Mouse (Mus musculus) gastrocnemius, postnatal 25 days (tissue): ENCODE measurements around the gene Vsig2. TPM values are rescaled to one million over a fixed set of nuclear protein-coding genes. Genes with fewer than 3 reads are reported as not detected.

ENCODE experiments used
- DNase-seq: peaks from one replicate; pipeline ENCODE4 v3.0.0; 2022
- total RNA-seq, 2 experiments: library from RNA; stranded (reverse); gene quantifications; 1 replicate in 1 of 2; 2 replicates in 1 of 2; pipeline ENCODE4 v1.2.3; 2021

Gene Vsig2
- total RNA-seq, 2 experiments from 2014 or later = 1.1 to 2.4 TPM

DNA sequence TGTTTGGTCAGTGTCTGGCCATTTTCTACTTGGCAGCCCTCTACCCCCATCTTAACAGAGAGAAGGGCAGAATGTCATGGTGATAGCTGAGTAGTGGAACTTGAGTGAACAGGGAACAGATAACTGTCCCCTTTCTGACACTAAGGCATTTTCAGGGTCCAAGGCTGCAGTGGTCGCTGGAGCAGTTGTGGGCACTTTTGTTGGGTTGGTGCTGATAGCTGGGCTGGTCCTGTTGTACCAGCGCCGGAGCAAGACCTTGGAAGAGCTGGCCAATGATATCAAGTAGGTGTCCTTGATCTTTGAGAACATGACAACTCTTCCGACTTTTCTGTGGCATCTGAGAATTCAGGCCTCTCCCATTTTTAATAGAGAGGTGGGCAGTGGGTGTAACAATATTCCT is 2.2 kb upstream of the Vsig2 start:
- no peak for DNase-seq

DNA sequence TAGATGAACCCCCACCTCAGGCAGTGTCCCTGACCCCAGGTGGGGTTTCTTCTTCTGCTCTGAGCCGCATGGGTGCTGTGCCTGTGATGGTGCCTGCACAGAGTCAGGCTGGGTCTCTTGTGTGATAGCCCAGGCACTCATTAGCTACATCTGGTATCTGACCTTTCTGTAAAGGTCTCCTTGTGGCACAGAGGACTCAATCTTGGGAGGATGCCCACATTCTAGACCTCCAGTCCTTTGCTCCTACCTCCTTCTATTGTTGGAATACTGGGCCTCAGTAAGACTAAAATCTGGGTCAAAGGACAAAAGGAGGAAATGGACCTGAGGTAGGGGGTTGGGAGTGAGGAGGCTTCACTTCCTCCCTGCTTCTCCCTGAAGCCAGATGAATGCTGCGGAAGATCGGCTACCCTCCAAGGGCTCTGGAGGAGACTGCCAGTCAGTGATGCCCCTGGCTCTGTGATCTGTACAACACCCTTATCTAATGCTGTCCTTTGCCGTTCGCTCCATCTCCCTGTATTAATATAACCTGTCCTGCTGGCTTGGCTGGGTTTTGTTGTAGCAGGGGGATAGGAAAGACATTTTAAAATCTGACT is 1.3 kb upstream of the Vsig2 start:
- no peak for DNase-seq

DNA sequence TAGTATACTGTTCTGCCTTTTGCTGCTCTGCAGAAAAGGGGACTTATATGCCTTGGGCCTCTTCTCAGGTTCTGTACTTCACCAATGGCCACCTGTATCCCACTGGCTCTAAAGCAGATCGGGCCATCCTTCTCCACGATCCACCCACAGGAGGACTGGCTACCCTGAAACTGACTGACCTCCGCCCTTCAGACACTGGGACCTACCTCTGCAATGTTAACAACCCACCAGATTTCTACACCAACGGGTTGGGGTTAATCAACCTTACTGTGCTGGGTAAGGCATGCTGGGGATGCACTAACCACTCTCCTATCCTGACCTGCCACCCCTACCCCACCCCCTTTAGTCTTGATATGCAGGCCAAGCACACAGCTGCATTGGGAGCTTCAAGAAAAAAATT is 1.2 kb downstream of the Vsig2 start:
- no peak for DNase-seq

DNA sequence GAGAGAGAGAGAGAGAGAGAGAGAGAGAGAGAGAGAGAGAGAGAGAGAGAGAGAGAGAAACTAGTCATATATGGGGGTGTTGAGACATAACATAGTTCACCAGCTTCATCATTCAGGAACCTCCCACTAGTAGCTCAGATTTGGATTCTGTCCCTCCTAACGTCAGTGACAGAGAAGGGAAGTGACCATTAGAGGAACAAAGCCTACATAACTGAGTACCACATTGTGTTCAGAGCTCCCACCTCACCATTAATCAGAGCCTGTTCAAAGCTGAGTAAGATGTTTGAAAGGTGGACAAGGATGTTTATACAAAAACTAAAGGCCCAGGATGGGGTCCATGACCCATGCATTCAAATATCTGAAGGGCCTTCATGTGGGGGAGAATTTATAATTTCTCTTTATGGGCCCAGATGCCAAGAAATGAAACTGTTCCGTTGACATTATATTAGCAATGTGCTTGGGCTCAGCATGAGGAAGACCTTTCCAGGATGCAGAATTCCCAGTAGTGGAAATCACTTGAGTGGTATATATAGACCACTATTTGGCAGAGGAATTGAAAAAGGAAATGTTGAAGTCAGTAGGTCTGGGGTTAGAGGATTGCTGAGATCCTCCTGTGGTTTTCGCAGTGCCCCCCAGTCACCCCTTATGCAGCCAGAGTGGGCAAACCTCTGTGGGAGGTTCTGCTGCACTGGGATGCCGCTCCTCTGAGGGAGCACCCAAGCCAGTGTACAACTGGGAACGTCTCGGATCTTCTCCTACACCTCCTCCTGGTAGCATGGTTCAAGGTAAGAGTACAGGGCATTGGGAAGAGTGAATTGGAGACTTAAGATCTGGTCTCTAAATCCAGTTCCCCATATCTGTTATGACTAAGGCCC is 1.9 kb downstream of the Vsig2 start:
- DNase-seq = no peak

DNA sequence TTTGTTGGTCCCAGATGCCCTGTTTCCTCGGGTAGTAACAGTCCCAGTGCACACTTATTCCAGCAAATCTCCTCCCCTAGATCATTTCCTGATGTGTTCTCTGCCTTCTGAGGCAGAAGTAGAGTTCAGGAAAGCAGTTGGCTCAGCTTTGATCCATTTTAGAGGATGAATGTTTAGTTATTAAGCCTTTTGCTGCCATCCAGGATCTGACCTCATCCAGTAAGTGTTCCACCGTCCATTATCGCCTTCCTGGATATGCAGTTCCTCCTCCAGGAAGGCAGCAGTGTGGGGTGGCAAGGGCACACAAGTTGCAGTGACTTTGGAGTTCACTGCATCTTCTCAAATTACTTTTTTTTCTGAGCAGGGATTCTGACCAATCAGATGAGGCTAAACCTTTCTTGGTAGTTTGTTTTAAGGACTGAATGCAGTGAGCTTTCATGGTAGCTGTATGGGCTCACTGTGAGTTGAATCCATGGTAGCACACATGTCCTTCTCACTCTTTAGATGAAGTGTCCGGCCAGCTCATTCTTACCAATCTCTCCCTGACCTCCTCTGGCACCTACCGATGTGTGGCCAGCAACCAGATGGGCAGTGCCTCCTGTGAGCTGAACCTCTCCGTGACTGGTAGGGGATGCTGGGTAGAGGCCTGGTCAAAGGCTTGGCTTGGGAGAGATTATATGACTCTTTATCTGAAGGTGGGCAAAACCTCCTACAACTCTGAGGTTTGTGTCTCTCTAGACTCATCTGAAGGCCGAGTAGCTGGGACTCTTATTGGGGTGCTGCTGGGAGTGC is 3.0 kb downstream of the Vsig2 start:
- DNase-seq = no peak

DNA sequence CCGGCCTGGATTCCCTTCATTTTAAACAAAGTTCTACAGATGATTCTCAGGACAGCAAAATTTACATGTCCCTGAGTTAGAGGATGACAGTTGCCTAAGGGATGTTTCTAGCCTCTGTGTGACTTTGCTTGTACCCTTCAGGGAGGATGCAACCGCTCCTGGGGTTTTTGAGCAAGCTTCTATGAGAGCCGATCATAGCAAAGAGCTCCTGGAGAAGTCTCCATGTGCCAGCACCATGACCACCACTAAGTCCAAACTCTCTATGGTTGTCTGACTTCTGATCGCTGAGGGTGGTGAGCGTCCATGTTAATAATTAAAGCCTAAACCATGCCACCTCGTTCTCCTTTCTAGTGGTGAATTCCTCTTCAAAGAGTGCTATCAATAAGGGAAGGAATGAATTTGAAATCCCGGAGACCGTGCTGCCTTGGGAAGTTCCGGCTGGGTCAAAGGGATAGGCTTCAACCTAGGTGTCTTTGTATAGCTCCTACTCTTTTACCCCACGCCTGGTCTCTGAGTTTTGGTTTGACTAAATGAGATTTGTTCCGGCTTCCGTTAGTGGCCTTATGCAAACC is 4.9 kb downstream of the Vsig2 start:
- no peak for DNase-seq

DNA sequence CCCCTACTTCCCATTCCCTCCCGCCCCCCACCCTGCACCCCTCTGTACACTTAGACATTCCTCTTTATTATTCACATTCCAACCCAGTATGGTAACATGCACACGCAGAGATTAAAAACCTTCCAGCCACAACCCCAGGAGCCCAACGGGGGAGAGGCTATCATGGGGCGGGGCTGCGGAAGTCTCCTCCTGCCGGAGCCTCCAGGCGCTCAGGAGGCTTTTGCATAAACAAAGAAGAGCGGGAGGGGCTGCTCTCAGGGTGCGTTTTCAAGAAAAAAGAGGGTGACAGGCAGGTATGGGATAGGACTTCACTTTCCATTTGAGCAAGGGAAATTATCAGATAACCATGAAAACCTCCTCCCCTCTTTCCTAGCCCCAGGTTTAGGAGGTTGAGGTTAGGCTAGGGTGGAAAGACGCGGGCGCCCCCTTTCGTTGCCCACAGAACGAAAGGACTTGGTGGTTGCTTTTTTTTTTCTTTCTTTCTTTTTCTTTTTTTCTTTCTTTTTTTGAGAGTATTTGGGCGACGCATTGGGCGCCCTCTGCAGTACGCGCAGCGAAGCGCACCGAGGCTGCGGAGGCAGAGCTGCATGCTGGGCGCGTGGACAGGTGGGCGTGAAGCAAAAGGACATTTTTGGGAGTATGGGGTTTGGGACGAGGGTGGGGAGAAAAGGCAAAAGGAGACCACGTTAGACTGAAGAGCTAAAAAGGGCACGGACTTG is 5.6 kb downstream of the Vsig2 start:
- peak; percentile 45 for DNase-seq

DNA sequence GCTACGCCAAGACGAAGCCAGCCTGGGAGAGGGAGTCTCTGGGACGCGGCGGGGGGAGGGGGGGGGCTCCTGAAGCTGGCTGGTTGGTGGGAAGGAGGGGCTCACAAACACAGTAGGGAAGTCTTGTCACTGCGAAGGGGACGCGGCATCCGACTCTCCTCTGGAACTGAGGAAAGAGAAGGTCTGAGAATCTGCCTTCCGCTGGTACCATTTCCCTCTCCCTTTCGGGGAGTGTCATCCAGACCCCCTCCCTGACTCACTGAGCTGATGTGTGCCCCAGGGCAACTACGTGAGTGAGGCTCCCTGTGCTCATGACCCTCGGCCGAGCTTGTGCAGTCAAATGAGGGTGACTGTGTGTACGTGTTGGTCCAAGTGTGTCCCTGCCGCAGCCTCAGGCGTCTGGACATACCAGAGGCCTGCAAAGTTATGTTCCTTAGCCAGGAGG is 6.1 kb downstream of the Vsig2 start:
- no peak for DNase-seq

DNA sequence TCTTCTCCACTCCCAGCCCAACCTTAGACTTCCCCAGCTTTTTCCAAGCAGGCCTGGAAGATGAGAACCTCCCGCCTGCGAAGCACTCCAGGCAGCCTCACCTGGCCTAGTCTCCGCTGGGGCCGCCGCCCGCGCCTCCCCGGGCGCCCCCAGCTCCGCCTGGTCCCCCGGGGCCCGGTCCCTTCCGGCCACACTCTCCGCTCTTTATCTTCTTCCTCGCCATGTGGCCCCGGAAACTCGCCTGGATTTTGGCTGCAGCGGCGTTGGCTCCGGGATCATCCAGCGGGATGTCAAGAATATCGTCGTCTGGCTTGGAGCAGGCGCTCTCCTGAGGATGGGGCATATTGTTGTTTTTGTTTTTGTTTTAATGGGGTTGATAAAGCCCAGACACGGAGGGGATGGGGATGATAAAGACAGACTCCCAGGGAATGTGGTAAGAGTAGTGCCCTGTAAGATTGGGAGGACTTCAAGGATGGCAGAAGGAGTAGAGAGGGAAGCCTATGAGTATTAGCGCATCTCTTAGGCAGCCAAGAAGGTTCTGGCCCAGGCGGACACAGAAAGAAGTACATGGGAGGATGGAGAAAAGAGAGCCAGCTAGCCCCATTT is 6.9 kb downstream of the Vsig2 start:
- DNase-seq = no peak

DNA sequence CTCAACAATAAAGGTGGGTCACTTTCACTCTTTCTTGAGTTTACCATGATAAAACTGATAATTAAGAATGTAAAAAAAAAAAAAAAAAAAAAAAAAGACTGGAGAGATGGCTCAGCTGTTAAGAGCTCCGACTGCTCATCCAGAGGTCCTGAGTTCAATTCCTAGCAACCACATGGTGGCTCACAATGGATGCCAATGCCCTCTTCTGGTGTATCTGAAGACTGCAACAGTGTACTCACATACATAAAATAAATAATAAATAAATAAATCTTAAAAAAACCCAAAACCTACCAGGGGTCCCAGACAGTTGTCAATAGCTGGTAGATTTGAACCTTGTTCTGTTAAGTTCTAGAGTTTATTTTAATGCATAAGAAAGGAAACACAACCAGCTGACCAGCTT is 7.8 kb downstream of the Vsig2 start:
- no peak for DNase-seq

DNA sequence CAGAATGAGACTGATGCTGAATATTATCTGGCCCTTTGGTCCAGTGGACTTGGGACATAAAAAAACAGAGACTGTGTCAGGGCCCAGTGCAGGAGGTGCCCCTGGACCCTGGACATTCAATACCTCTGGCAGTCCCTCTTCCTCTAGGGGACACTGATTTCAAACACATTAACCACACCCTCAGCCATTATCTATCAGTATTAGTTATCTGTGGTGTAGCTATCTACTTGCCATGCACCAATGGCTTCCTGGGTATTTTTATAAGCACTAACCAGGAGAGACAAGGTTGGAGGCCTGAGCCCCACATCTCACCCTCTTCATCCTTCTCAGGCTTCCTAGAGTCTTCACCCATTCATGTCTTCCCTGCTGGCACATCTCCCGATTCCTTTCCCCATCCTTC is 11.4 kb downstream of the Vsig2 start:
- DNase-seq = no peak

DNA sequence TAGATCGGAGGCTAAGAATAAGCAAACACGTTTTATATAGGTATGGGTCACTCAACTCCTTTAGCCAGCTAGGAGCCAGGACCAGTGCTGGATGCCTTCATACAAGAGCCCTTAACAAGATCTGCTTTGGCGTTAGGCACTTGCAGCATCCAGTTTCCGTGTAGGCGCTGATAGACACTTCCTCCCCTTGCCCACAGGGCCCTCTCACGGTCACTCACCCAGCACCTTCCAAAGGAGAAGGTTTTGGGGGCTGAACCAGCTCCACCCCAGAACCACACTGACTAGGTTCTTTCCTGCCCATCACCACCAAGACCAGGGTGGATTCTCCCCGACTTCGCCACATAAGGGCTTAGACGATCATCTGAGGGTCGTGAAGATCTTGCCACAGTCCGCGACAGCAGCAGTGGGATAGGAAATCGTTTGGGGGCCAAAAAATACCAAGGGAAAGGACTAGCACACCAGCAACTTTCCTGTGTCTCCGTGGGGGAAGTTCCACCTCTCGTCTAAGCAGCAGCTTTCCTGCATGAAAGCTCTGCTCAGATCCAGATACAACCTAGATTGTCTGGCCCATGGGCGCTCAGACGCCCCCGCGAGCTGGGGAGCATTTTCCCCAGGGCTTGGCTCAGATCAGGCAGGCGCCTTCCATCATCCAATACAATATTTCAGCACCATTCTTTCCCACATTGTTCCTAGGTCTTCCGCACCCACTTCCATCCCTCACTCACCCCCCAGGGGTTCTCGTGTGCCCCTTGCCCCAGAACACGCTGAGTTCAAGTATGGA is 12.9 kb downstream of the Vsig2 start:
- DNase-seq = no peak

DNA sequence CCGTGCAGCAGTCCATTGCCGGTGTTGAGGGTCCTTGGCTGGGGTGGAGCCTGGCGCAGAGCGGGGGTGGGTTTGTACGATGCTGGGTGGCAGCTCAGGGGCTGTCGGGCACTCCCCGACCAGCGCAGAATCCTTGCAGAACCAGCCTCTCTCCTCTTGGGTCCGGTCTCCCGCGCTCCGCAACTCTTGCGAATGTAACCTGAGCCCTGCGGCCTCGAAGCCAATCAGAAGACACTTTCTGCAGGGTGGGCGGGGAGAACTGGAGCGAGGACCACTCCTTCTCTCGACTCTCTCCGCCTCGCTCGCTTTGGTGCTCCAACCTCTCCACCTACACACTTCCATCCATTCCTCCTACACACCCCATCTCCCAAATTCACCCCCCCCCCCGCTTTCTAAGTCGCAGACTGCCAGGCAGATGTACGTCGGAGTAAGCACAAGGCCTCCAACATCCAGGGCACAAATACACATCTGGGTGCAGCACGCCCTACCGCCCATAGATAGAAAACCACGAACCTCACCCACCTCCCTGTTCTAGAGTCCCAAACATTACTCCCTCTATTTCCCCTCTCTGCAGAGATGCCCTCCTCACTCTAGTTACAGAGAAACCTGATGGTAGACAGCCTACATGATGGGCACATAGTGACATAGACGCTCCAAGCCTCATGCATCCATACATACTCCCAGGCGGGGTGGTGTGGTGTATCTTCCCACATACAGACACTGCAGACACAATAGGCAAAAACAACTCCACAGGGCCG is 13.7 kb downstream of the Vsig2 start, which contains the start of gene Nrgn:
Gene Nrgn, minus strand, starts transcription at position 369 of the 758 bp plus-strand sequence.
- DNase-seq = peak; percentile 70

DNA sequence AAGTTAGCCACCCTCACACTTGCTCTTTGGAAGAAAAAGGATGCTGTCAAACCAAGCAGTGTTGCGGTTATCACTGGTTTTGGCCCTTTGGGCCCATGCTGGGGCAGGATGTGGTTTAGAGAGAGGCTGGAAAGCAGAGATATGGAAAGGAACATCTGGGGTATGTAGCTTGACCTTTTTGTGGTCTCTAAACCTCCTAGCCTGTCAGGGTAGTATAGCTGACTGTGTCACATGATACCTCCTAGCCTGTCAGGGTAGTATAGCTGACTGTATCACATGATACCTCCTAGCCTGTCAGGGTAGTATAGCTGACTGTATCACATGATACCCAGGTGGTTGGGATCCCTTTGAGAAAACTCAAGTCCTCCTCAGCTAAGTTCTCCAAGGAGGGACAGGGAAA is 15.2 kb downstream of the Vsig2 start:
- DNase-seq = no peak

DNA sequence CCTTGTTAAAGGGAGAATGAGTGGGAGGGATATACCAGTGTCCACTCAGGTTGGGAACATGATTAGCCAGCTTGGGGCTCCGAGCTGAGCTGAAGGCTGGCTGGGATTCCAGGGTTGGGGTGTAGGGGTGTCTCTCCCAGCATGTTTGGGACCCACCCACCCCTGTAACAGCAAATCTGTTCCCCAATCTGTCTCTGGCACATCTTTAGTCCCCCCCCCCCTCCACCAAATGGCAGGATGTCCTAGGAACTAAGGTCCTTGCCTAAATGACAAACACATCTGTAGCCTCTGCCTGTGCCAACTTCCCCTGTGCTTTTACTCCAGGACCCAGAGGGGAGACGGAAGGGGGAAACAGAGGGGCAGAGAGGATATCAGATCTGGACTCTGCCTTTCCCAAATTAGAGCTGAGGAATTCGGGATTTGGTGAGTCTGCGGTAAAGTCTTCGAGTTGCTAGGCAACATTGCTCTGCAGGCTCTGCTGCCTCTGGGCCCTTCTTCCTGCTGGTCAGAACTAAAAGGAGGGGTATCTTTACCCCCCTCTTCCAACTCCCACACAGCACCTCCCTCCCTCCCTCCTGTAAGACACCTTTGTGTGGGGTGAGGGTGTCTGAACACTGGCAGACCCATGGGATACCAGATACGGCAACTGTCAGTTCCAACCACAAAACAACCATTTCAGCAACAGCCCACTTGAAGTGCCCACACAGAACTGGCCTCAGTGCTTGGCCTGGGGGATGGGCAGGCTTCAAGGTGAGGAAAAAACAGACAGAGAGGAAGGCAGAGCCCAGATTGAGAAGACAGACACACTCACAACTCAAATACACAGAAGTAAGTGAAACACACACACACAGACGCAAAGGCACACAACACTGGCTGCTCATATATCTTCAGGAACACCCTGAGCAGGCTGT is 16.0 kb downstream of the Vsig2 start, which contains the start of gene Siae:
Gene Siae, plus strand, starts transcription at position 861 of the 911 bp plus-strand sequence.
- no peak for DNase-seq

DNA sequence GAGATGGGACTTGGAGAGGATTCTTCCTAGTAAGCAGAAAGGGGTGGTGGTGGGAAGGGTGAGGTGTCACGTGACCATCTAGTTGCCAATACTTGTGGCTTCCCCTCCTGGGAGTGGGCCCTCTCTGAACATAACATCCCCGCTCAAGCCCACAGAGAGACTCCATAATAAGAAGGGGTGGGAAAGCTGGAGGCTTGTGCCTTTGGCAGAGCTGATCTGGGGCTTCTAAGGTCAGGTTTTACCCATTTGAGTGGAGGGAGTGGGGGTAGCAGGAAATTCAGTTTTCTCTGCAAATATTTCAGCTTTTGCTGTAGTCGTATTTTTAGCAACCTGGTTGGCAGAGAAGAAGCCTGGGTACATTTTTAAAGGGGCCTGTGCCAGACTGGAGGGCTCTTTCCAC is 17.3 kb downstream of the Vsig2 start:
- DNase-seq = no peak

DNA sequence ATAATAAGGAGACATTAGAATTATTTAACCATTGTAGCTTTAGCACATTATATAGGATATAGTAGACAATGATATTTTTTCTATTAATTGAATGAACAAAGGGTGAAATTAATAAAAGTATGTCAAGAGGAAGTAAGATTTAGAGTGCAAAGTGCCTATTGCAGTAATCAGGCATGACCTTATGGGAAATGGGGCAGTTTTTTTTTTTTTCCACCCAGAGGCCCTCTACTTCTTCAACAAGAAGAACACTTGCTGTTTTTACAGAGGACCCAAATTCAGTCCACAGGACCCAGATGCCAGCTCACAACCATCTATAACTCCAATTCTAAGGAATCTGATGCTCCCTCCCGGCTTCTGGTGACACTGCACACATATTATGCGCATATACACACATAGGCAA is 21.6 kb downstream of the Vsig2 start:
- no peak for DNase-seq

DNA sequence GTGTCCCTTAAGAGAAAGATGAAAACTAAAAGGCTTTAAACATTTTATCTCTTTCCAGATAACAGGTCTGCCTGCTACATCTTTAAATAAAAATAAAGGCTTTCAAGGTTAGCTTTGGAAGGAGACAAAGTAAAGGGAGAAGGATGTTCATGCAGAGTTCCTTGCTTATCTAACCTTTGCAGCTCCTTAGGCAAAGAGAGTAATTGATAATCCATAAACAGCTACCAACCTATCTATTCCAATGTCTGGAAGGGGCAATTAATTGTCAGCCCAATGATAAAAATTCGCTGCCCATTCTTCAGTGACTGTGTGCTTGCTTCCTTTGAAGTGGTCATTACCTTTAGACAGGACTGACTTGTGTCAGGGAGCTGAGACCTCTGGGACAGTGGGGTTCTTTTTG is 24.8 kb downstream of the Vsig2 start:
- no peak for DNase-seq

DNA sequence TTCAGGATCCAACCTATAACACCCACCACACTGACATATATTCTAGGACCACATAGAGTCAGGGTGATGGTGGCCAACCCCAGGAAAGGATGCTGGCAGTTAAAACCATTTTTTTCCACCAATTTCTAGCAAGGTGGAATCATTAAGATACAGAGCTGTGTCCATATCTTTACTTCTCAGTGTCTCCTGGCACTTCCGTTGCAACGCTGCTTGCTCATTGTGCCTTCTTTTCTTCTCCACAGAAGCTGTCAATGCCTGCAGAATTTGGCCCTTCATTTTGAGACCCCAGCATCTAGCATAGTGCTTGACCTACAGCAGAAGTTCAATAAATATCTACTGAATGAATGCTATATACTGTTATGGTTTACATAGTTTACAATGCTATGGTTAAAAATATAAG is 28.0 kb downstream of the Vsig2 start:
- DNase-seq = no peak
